Mouse (Mus musculus) urinary bladder, adult 2 months (tissue): ENCODE measurements around the gene Tmem190. TPM values are rescaled to one million over a fixed set of nuclear protein-coding genes. Genes with fewer than 3 reads are reported as not detected.
"Not testable (repeated sequence)": the region's sequence is repeated elsewhere in the genome, so short reads cannot be mapped to it uniquely, and the experiment has no call there.

Source experiments
- DNase-seq: peaks from one replicate; pipeline ENCODE4 v3.0.0; 2022; ENCODE audit warnings: low spot score
- polyA plus RNA-seq: library from polyadenylated mRNA; depleted of rRNA; stranded (reverse); fragments of >200 nt; gene quantifications from 2 replicates; pipeline ENCODE4 v1.2.3, GENCODE M21; 2012

The Tmem190 gene
- polyA plus RNA-seq, 1 experiment: not detected

DNA sequence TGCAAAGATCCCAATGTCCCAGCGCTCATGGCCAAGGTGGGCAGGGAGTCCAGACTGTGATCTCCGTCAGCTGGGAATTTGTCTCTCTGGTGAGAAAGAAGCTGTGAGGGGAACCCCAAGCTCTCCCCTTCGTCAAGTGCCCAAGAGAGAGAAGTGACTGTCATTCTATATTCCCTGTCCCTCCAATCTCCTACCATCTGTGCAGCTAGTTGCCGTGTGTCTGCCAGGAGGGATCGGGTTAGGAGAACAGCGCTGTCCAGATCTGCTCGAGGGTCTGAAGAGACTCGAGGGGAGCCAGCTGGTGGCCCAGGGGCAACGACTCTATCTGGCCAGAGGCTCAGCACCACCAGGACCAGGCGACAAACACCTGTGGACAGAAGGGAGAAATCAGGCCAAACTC lies 6.6 kb upstream of the Tmem190 start:
- DNase-seq: no peak

DNA sequence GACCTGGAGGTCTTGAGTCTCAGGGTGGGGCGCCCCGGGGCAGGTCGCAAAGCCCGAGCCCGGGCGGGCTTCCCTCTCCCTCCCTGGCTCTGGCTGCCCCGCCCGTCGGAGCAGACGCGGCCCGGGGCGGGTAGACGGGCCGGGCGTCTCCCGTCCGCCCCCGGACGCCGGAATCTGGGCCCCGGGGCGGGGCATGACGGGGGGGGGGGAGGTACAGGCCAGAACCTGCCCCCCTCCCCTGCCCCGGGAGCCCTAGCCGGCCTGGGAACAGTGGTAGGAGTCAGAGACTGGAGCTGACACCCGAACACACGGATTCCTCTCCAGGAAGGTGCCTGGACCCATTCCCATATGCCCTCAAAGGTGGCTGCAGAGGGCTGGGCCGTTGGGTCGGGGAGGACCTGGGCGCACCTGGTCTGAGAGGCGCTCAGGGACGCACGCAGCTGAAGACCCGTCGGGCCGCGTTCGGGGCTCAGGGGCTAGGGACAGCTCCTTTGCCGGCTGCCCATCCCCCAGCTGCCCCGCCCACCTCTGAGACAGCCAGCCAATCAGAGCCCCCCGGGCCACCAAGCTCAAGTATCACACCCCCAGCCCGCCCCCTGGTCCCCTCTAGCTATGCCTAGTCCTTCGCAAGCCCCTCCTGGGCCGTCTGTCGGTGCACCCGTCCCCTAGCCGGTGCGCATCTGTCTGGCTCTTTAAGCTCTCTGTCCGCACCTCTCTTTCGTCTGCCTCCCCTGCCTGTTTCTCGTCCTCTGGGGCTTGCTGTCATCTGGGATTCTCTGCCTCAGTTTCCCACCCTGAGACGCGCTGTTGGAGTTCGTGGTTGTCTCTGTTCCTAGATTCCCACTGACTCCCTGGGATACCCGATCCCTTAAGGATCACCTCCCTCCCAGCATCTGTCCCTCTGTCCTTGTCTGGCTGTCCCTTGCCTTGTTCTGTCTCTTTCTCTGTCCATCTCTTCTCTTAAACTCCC lies 5.6 kb upstream of the Tmem190 start:
- DNase-seq: peak; percentile 38

DNA sequence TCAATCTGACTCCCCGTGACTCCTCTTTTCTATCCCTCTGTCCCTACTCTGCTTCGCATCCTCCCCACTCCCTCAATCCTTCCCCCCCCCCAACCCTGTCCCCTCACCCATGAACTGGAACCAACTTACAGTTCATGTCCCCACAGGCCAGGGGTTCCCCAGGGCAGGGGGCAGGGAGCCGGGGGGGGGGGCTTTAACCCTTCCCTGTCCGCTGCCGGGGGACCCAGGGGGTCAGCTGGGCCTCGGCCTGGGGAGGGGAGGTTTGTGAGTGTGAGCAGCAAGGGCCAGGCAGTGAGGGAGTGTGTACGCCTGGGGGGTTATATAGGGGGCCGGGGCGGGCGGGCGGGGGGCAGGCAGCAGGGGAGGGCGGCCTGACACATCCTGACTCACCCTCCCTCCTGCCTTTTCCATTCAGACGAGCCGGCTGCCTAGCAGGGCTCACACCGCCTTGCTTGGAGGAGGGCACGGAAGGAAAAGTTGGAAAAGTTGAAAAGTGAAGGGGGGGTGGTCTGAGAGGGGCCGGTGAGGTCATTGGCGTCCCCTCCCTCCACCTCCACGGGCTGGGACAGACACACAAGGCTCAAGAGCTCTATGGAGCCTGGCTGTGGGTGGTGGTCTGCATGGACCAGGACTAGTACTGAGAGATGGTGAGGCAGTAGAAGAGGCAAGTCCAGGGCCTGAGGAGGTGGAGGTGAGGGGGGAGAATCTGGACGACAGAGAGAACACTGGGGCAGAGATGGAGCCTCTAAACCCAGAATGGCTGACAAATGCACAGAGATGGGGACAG lies 4.7 kb upstream of the Tmem190 start:
- no peak for DNase-seq

DNA sequence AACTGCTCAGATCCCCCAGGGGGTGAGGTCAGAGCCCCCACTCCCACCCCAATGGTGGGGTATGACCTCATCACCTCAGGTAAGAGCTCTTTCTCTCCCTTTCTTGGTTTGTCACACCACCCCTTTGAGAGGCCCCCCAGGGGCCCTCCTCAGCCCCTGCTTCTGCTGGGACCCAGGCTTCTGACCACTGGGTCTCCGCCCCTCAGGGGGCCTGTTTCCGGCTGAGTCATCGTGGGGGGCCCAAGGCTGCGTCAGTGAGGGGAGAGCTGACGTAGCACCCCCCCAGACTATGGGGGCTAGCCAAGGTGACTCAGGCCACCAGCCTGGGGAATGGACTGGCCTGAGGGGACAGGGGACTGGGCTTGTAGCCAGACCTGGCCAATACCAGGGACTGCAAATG lies 2.8 kb upstream of the Tmem190 start:
- DNase-seq: no peak

DNA sequence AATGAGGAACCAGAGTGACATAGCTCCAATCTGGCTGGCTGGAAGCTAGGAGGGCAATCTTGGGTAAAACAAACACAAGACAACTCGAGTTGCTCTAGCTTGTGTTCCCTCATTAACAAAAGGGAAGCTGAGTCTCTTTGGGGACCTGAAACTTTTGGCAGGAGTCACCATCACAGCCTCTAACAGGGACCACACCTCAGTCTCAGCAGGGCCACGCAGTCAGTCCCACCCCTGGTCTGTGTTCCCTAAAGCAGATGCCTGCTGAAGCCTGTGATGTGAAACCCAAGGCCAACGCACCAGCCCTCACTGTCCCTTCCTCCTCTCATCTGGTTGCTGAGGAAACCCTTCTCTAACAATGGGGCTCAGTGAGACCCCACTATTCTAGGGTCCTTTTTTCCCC lies 607 bp upstream of the Tmem190 start:
- no peak for DNase-seq

DNA sequence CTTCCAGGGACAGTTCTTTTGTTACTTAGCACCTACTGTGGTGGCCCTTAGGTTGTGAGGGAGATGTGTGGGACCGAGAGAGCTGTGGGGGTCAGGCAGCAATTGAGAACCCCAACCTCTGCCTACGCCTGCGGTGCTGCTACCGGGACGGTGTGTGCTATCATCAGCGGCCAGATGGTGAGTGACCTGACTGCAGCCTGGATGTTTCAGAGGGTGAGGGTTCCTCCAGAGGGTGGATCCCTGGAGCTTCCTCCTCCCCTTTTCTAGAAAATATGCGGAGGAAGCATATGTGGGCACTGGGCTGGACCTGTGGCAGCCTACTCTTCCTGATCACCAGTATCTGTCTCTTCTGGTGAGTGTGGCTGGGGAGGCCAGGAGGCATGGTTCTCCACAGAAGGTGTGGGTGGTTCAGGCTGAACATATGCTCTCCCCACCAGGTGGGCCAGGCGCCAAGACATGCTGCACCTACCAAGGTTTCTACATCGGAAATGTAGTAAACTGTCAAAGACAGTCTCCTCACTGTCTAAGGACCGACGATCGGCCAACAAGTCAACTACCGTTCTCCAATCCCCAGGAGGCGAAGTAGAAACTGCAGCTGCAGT lies 1.0 kb downstream of the Tmem190 start:
- no peak for DNase-seq

DNA sequence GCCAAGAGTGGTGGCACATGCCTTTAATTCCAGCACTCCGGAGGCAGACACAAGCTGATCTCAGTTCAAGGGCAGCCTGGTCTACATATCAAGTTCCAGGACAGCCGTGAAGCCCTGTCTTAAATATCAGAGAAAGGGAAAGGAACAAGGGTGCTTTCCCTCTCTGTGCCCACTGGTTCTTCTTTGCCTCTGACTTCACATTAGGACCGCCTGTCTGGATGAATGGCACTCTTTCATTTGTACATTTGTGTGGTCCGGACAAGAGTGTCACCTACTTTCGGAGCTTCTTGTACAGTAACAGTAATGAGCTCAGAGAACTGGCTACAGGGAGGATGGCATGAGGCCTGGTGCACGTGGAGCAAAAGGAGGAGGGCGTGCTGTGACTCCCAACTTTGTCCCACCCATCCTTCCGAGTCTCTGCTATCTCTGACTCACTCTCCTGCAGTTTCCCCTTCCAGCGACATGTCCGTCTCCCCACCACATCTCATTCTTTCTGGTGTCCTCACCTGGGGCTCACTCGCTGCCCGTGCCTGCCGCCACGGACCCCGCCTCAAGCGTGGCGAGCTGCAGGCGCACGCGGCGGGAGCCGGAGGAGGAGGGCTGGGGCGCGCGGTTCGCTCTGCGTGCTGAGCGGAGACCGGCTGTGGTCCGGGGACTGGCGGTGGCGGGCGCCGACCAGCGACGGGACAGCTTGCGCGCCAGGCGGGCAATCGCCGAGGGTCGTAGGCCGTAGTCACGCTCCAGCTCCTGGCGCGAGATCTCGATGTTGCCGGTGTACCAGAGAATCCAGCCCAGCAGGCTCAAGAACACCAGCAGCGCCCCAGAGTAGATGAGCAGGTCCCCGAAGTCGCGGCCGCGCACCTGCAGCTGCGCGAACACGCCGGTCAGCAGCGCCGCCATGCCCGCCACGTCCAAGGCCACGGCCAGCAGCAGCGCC lies 6.0 kb downstream of the Tmem190 start:
- DNase-seq: peak; percentile 79

DNA sequence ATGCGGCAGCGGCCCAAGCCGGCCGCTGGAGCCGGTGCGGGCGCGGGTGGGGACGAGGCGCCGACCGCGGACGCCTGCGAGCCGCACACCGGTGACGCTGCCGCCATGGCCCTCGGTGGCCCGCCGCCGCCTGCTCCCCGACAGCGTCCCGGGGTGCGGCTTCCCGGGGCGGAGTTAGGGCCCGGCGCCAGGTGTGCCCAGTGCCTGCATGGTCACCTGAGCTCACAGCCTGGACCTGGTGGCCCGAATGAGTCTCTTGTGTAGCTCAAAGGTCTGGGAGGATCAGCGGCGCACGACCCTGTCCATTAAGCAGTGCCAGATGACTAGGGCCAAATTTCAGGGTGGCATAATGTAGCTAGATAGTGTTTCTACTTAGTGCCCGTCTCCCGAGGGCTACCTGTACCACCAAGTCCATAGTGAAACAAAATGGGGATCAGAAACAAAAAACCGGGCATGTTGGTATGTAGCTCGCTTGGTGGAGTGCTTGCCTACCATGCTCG lies 6.7 kb downstream of the Tmem190 start, which contains the start of gene Tmem238:
Tmem238 (minus strand) TSS at position 221 of the 500 bp plus-strand sequence.
- DNase-seq: no peak

DNA sequence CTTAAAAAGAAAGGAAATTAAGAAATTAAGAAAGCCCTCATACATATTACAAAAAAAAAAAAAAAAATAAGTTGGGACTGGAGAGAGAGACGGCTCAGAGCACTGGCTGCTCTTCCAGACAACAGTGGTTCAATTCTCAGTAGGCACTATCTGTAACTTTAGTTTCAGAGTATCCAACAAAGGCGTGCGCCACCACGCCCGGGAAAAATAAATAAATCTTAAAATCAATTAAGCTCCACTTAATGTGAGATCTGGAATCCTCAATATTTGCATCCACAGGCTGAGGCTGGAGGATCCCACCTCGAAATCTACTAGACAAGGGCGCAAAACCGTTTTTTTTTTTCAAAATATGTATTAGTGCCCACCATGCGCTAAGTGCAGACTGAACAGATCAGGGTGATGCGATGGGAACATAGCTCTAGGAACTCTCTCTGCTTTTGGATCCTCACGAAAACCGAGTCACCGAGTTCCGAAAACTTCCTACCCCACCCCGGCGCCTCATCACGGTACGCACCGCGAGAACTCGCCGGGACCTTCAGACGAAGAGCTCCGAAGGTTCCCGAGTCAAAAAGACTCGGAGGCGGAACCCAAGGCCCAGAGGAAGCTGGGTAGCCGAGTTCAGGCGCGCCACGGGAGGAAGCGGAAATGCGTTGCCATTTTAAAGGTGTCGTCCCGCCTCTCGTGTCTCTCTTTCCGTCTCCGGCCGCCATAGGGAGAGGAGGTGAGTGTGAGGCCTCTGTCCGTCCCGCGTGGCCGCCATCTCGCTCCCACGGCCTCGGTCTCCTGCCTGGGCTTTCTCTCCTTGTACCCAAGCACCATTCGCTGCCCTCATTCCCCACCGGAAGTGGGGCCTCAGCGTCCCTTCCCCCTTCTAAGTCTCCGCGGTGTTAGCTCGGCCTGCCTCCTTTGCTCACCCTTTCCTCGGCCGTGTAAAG lies 9.8 kb downstream of the Tmem190 start, which contains the start of gene Rpl28:
Rpl28 (plus strand) TSS at position 597 of the 935 bp plus-strand sequence.
- DNase-seq: peak; percentile 90

DNA sequence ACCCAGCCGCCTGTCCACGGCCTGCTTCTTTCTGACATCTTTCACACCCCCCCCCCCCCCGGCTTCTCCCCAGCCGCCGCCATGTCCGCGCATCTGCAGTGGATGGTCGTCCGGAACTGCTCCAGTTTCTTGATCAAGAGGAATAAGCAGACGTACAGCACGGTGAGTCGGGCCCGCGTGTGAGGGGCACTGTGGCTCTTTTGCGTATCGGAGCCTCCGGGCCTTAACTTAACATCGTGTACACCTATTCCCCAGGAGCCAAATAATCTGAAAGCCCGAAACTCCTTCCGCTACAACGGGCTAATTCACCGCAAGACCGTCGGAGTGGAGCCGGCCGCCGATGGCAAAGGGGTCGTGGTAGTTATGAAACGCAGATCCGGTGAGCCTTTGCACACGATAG lies 10.5 kb downstream of the Tmem190 start:
- not testable (repeated sequence) for DNase-seq

DNA sequence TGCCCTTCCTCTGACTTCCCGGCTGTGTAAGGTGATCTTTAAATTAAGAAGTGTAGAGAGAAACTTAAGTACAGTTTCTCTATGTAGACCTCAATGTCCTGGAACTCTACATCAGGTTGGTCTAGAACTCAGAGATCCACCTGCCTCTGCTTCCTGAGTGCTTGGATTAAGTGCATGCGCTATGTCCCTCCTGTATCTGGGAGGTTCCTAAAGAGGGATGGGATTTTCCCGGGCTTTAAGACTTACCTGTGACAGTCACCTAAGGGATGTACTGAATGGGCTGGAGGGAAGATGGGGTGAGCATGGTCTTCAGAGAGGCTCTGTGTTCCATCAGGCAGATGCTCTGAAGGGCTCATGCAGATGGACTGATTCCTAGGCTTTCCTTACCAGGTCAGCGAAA lies 10.9 kb downstream of the Tmem190 start:
- no peak for DNase-seq

DNA sequence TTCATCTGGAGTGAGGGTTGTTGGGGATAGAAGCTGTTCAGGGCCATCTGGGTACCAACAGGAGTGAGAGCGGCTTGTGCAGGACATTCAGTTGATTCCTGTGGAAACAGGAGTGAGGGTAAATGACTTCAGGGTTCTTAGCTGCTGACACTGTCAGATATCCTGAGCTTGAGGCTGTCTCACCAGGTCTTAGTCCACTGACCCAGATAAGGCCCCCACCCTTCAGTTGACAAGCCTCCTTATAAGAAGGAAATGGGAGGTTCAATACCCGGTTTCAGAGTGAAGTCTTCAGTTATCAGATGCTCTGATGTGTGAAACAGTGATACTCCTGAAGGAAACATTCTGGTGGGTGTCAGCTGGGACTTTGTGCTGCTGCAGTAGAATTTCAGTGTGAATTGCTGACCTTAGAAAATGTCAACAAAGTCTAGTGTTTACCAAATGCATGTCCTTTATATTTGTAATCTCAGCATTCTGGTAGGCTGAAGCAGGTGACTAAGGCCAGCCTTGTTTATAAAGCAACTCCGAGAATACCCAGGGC lies 12.0 kb downstream of the Tmem190 start:
- no peak for DNase-seq

DNA sequence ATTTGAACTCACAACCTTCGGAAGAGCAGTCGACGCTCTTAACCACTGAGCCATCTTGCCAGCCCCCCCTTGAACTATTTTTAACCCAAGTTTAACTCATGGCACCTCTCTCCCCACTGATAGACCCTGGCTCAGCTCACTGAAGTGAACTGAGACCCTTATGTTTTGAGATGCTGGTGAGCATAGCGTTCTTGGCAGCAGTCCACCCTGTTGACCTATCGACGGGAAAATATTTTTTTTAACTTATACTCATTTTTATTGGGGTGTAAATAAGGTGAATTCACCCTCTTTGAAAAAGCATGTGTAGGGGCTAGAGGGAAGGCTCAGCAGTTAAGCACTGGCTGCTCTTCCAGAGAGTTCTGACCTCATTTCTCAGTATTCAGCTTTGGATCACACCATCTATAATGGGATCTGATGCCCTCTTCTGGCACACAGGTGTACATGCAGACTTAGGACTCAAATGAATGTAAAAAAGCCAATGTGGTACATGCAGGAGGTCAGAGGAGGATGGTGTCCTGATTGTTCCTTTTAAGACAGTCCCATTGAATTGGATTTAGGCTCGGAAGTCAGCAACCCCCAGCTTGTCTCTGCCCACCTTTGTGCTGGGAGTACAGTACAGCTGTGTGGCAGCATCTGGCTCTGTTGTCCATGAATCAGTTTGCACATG lies 13.2 kb downstream of the Tmem190 start:
- DNase-seq: no peak

DNA sequence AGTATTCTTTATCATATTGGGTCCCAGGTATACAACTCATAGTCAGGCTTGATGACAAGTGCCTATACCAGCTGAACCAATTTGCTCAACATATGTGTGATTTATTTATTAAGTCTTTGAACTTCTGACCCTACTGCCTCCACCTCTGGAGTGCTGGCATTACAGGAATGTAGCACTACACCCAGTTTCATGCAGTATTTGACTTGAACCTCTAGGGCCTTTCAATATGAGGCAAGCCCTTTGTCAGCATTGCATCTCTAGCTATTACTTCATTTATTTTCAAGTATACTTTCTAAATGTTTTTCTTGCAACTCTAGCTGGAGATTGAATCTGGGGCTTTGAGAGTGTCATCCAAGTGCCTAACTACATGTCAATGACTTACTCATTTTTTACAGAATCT lies 19.5 kb downstream of the Tmem190 start:
- no peak for DNase-seq

DNA sequence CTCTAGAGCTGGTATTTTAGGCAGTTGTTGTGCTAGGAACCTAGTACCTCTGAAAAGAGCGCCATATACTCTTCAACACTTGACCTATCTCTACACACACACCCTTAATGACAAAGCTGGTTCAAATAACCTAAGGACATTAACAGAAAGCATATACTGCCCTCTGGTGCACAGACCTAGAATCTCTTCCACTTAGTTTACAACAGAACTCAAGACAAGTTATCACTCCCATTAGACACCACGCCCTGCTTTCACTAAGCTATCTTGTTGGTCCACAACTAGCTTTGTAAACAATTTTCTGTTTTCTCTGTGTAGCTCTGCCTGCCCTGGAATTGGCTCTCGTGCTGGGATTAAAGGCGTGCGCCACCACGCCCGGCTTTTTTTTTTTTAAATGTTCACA lies 24.0 kb downstream of the Tmem190 start:
- DNase-seq: no peak

DNA sequence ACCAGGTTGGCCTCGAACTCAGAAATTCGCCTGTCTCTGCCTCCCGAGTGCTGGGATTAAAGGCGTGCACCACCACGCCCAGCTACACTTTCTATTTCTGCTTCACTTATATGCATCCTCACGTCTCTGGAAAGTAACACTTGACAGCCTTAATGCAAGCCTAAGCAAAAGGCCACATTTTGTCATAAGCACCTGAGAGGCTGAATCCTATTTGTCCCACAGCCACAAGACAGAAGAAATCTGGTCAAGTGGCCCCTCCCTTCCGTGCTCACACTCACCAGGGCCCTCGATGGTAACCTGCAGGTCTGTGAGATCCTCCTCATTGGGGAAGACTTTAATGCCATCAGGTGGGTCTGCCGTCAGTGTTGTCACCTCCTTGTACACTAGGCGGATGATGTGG lies 28.4 kb downstream of the Tmem190 start:
- not testable (repeated sequence) for DNase-seq

DNA sequence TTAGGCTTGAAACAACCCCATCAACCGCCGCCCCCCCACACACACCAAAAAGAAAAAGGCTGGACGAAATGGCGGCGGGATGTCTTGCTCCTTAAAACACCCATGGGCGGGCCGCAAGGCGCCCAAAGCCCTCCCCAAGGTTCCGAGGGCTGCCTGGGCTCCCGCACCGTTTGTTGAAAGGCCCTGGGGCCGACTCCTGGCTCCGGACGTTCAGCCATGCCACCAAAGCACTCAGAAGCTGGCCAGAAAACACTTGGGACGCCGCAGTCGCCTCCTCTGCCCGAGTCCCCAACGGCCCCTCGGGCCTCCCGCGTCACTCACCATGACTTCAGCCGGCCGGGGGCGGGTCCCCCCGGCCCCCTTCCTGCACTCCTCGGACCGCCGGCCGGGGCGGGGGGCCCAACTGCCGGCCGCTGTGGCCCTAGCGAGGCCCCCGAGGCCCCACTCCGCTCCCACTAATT lies 29.1 kb downstream of the Tmem190 start:
- DNase-seq: no peak

DNA sequence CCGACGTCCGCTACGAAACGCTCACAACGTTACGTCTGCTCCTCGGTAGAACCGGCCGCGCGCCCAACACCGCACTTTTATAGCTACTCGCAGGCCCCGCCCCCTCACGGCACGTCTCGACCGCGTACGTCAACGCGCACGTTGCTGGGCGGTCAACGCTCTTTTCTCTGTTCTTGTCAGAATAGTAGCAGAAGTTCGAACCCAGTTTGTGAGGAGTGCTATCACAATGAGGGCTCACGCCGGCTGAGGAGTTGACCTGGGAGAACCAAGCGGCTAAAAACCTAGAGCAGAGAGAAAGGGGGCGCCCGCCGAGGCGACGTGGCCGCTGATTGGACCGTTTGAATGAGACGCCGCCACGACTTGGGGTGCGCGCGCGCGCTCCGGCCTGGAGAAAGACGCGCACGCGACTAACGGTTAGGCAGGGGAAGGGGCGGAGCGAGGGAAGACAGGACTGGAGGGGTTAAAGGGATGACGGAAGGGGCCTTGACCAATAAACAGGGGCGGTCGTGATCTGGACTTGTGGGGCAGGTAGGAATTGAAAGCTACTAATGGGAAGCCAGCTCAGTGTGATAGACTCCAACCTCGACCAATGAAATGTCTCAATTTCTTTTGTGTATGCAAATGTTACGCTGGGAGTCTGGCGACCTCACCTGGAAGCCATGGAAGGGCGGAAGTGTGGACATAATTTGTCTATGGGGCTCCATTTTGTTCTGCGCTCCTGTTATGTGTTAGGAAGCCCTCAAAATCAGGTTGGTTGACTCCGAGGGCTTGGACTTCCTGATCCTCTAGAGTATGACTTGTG lies 29.8 kb downstream of the Tmem190 start, which contains the start of gene Ube2s:
Ube2s (minus strand) TSS at position 288 of the 802 bp plus-strand sequence.
- peak; percentile 97 for DNase-seq
